Mouse (Mus musculus): Measurements from ENCODE around the gene Ints2. TPM values are rescaled to one million over a fixed set of nuclear protein-coding genes. Genes with fewer than 3 reads are reported as not detected.
"Not testable (repeated sequence)": the region's sequence is repeated elsewhere in the genome, so short reads cannot be mapped to it uniquely, and the experiment has no call there.

Gene Ints2
- polyA plus RNA-seq, 1 experiment from 2014 or later, result 11.7 TPM

DNA sequence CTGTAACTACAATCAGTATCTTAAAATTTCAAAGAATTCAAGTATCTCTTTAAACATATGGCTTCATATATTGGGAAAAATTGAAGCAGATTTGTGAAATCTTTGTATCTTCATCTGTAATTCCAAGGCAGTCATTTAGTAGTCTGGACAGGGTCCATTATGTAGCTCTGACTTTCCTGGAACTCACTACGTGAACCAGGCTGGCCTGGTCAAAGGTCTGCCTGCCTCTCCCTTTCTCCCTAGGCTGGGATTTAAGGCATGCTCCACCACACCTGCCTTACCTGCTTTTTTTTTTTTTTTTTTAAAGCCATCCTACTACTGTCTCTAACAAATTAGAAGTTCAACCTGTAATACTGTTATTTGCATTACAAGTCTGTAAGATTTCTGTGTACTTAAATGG, 45.6 kb downstream of the Ints2 start:
- Histone ChIP-seq H3K4me3 (no peak overlapping the region), H3K4me2 (no peak overlapping the region), H3K36me3 (peaks cover 80% of the 10 kb centered on the region), H3K9ac (no peak overlapping the region), H3K9me3 (no peaks in the 10 kb centered on the region), H3K4me1 (no peaks in the 10 kb centered on the region), H3K27me3 (replicated peaks) (no peaks in the 10 kb centered on the region), H3K27ac (replicated peaks) (no peak overlapping the region)
- ATAC-seq (ENCODE audit: extremely low read depth, insufficient number of reproducible peaks, low FRiP score, low TSS enrichment), result no peak
- 93% methylated on average over 1 of the region's 1 CpGs for WGBS

DNA sequence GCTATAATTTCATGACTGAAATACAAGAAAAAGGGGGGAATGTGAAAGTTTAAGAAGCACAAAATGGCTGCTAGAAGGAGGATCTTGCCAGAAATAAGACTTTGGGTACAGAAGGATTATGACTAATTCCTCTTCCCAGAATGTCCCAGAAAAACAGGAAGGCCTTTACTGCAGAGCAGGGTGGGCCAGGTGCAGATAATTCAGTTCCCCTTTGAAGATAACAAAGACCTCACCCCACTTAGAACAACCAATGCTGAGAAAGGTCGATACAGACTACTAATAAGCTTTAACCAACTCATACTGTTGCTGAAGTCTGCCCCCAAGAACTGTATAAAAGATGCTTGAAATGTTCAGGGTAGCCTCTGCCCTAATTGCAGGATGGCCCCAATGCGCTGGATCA, 48.3 kb downstream of the Ints2 start:
- WGBS, result 93% methylated on average over 2 of the region's 2 CpGs
- Histone ChIP-seq H3K9ac (no peak overlapping the region), H3K27me3 (replicated peaks) (no peaks in the 10 kb centered on the region), H3K4me2 (no peak overlapping the region), H3K4me1 (no peaks in the 10 kb centered on the region), H3K27ac (replicated peaks) (no peak overlapping the region), H3K36me3 (peaks cover 83% of the 10 kb centered on the region), H3K9me3 (no peaks in the 10 kb centered on the region), H3K4me3 (no peak overlapping the region)
- no peak for ATAC-seq (ENCODE audit: extremely low read depth, insufficient number of reproducible peaks, low FRiP score, low TSS enrichment)

DNA sequence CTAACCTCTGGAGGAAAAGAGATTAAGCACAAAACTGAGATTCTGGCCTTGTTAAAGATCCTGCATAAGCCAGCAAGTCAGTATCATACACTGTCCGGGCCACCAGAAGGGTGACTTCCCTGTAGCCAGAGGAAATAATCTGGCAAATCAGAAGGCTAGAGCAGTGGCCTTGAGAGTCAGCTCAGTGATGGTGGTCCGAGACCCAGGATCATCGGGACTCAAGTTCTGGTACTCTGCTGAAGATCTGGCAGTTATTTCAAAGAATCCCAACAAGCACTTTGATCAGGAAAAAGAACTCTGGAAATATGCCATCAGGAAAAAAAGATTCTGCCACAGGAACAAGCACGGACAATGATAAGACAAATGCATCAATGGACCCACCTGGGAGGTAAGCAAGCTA, 51.5 kb downstream of the Ints2 start:
- WGBS, result 93% methylated on average over 4 of the region's 4 CpGs
- H3K9me3 ChIP-seq, result no peaks in the 10 kb centered on the region
- H3K36me3 ChIP-seq, result peaks cover 75% of the 10 kb centered on the region
- H3K4me1 ChIP-seq, result peaks cover 10% of the 10 kb centered on the region
- H3K4me3 ChIP-seq, result no peak overlapping the region
- no peaks in the 10 kb centered on the region for H3K27me3 ChIP-seq (replicated peaks)
- H3K4me2 ChIP-seq, result no peak overlapping the region
- no peak for ATAC-seq (ENCODE audit: extremely low read depth, insufficient number of reproducible peaks, low FRiP score, low TSS enrichment)
- H3K9ac ChIP-seq, result no peak overlapping the region
- H3K27ac ChIP-seq (replicated peaks), result no peak overlapping the region

DNA sequence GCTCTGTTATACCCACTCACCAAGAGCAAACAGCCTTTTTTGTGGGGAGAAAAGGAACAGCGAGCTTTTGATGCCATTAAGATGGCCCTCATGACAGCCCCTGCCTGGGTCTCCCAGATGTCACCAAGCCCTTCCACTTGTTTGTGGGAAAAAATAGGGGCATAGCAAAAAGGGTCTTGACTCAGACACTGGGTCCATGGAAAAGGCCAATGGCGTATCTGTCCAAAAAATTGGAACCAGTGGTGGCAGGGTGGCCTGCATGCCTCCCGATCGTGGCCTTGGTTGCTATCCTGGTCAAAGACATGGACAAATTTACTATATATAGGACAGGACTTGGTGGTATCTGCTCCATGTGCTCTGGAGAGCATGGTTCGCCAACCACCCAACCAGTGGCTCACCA, 52.3 kb downstream of the Ints2 start:
- H3K36me3 ChIP-seq, result peaks cover 72% of the 10 kb centered on the region

DNA sequence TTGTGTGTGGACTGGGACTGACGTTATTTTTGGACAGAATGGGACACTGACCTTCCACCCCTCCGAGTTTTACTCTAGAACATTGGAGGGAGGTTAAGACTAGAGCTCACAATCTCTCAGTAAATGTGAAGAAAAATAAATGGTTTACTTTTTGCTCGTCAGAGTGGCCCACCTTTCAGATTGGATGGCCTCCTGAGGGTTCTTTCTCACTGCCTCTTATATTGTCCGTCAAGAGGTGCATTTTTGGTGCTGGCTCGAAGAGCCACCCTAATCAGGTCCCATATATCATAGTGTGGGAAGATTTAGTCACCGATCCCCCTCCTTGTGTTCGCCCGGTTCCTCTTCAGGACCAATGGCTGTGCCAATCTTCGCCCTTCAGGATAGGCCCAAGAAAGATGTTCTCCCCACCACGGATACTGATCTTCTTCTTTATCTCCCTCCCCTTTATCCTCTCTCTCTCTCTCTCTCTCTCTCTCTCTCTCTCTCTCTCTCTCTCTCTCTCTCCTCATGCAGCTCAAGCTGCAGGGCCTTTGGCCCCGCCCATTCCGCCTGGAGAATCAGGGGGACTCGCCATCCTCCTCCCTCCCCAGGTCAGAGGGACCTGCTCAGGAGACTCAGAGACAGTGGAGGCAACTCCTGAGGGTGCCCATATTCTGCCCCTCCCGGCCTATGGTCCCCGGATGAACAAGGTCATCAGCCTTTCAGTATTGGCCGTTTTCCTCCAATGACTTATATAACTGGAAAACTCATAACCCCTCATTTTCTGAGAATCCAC, 55.3 kb downstream of the Ints2 start:
- peak overlapping the region; percentile 93 for H3K9ac ChIP-seq
- ATAC-seq (ENCODE audit: extremely low read depth, insufficient number of reproducible peaks, low FRiP score, low TSS enrichment), result no peak
- WGBS, result 35% methylated on average over 16 of the region's 16 CpGs
- peak overlapping the region; percentile 88 for H3K27ac ChIP-seq (replicated peaks)
- no peaks in the 10 kb centered on the region for H3K27me3 ChIP-seq (replicated peaks)
- peak overlapping the region; percentile 94 for H3K4me3 ChIP-seq
- no peaks in the 10 kb centered on the region for H3K9me3 ChIP-seq
- H3K4me1 ChIP-seq, result peaks cover 20% of the 10 kb centered on the region
- peak overlapping the region; percentile 79 for H3K4me2 ChIP-seq
- peaks cover 57% of the 10 kb centered on the region for H3K36me3 ChIP-seq

More for the DNA sequence above, 52.3 kb downstream of the Ints2 start:
- ATAC-seq (ENCODE audit: extremely low read depth, insufficient number of reproducible peaks, low FRiP score, low TSS enrichment), result no peak
- Histone ChIP-seq H3K27ac (replicated peaks) (no peak overlapping the region), H3K9ac (no peak overlapping the region), H3K4me3 (no peak overlapping the region), H3K27me3 (replicated peaks) (no peaks in the 10 kb centered on the region), H3K4me1 (peaks cover 15% of the 10 kb centered on the region), H3K9me3 (no peaks in the 10 kb centered on the region), H3K4me2 (no peak overlapping the region)
- WGBS, result 95% methylated on average over 5 of the region's 5 CpGs

DNA sequence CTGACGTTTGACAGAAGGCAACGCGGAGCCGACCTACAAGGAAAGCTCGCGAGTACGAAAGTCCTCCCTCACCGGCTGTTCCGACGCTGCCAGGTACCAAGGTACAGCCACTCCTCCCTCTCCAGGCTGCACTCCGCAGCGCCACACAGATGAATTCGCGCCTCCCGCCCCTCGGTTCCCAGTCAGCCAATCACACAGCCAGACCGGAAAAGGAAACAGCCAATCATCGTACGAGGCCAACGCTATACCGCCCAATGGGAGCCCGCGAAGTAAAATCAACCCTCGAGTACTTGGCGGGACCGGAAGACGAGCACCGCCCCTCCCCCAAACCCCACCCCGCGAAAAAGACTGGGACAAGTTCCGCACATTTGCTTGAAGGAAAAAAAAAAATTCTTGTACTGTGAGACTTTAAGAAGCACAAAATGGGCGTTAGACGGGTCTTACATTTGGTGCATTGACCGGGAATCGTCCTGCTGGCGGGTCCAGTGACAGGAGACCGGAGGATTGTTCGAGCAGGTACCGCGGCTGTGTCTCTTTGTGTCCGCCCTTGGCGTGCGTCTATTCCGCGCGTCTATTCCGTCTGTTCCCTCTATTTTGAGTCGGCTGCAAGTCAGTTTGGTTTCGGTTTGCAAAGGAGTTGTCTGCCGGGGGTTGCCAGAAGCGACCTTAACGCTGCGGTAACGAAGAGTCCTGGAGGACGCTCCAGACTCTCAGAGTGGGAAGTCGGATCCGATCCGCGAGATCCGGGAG, 56.2 kb downstream of the Ints2 start, which contains the start of gene Brip1:
Gene Brip1 (minus strand): TSS at position 157 of the 750 bp plus-strand sequence.
- H3K4me3 ChIP-seq, result peak within 1 kb of the TSS; percentile 94
- H3K36me3 ChIP-seq, result peaks cover 53% of the 10 kb centered on the region
- H3K4me2 ChIP-seq, result peak within 1 kb of the TSS; percentile 79
- peaks cover 20% of the 10 kb centered on the region for H3K4me1 ChIP-seq
- WGBS, result under 1% methylated on average over 60 of the region's 60 CpGs
- peak within 1 kb of the TSS; percentile 93 for H3K9ac ChIP-seq
- peak within 1 kb of the TSS; percentile 88 for H3K27ac ChIP-seq (replicated peaks)
- no peaks in the 10 kb centered on the region for H3K27me3 ChIP-seq (replicated peaks)
- no peaks in the 10 kb centered on the region for H3K9me3 ChIP-seq
- peak; percentile 93 for ATAC-seq (ENCODE audit: extremely low read depth, insufficient number of reproducible peaks, low FRiP score, low TSS enrichment)

DNA sequence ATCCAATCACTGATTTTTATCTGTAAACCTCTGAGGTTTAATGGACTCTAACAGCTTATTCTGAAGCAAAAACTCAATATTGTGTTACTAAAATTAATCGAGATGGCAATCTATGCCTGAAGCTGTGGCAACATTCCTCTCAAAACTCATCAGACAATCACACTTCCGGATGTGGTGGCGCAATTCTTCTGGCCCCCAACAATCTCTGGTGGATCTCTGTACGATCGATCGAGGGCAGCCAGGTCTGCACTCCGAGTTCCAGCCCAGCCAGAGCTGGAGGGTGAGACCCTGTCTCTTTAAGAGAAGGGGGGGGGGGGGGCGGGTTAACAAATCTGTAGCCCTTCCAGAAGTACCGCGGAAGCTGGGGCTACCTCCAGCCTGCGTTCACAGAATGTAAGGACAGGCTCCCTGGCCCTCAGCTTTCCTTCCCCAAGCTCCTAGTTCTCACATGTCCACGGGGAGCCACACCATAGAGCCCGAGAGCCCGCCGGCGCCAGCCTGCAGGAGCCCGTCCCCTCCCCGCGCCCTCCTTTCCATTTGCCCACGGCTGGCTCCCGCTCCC, 56.8 kb downstream of the Ints2 start:
- under 1% methylated on average over 21 of the region's 21 CpGs for WGBS
- Histone ChIP-seq H3K4me1 (peaks cover 20% of the 10 kb centered on the region), H3K4me3 (peak overlapping the region; percentile 94), H3K9ac (peak overlapping the region; percentile 84), H3K4me2 (peak overlapping the region; percentile 79), H3K36me3 (peaks cover 46% of the 10 kb centered on the region), H3K27me3 (replicated peaks) (no peaks in the 10 kb centered on the region), H3K27ac (replicated peaks) (peak overlapping the region; percentile 85), H3K9me3 (no peaks in the 10 kb centered on the region)
- ATAC-seq (ENCODE audit: extremely low read depth, insufficient number of reproducible peaks, low FRiP score, low TSS enrichment), result peak; percentile 38; the same call in 1 of the 2 replicates

DNA sequence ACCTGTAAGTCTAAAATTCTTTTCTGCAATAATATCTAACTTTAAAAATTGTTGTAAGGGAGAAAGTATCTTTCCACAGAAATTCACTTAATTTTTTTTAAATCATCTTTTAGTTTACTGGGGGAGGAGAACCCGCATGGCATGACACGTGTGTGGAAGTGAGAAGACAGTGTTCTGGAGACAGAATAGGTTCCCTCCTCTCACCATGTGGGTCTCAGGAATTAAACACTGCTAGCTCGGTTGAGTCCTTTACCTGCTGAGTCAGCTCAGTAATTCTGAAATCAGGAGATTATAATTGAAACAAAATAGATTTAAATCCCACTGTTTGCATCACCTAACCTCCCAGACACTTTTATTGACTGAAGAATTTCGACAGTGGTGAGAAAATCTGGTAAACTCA, 57.6 kb downstream of the Ints2 start:
- 53% methylated on average over 4 of the region's 4 CpGs for WGBS
- no peaks in the 10 kb centered on the region for H3K27me3 ChIP-seq (replicated peaks)
- H3K27ac ChIP-seq (replicated peaks), result no peak overlapping the region
- H3K9ac ChIP-seq, result peak overlapping the region; percentile 84
- peak overlapping the region; percentile 79 for H3K4me2 ChIP-seq
- peak overlapping the region; percentile 94 for H3K4me3 ChIP-seq
- peaks cover 20% of the 10 kb centered on the region for H3K4me1 ChIP-seq
- ATAC-seq (ENCODE audit: extremely low read depth, insufficient number of reproducible peaks, low FRiP score, low TSS enrichment), result no peak
- H3K36me3 ChIP-seq, result peaks cover 45% of the 10 kb centered on the region
- H3K9me3 ChIP-seq, result no peaks in the 10 kb centered on the region

DNA sequence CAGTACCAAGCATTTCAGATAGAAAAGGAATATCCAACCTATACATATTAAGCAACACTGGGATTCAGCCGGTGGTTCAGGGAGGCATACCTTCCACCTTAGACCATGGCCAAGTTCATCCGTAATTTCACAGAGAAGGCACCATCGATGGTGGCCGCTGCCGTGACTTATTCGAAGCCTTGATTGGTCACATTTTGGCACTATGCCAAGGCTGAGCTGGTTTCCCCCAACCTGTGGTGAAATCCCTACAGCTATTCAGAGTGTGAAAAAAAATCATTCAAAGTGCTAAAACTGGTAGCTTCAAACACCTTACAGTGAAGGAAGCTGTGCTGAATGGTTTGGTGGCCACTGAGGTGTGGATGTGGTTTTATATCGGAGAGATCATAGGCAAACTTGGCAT, 72.2 kb downstream of the Ints2 start:
- not testable (repeated sequence) for H3K9ac ChIP-seq; H3K4me2 ChIP-seq; H3K27ac ChIP-seq (replicated peaks); ATAC-seq (ENCODE audit: extremely low read depth, insufficient number of reproducible peaks, low FRiP score, low TSS enrichment); H3K9me3 ChIP-seq; H3K27me3 ChIP-seq (replicated peaks); H3K36me3 ChIP-seq; H3K4me1 ChIP-seq; H3K4me3 ChIP-seq
- 84% methylated on average over 7 of the region's 7 CpGs for WGBS

DNA sequence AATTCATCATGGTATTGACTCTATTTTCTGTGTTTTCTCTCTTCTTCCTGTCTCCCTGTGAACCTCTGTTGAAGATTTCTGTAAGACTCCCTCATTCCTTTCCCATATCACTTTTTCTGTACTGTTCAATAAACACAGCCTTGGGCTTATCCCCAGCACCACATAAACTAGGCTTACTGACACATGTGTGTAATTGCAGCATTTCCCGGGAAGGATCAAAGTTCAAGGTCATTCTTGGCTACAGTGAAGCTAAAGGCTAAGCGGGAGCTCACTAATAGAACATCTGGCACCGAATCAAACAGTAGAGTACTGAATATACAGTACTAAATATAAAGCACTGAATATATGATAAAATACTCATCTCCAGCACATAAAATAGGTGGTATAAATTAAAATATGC, 81.5 kb downstream of the Ints2 start:
- H3K4me2 ChIP-seq, result no peak overlapping the region
- ATAC-seq (ENCODE audit: extremely low read depth, insufficient number of reproducible peaks, low FRiP score, low TSS enrichment), result no peak
- no peak overlapping the region for H3K4me3 ChIP-seq
- no peaks in the 10 kb centered on the region for H3K9me3 ChIP-seq
- H3K27me3 ChIP-seq (replicated peaks), result no peaks in the 10 kb centered on the region
- H3K4me1 ChIP-seq, result peaks cover under 1% of the 10 kb centered on the region; the same call in 1 of the 2 replicates
- no peak overlapping the region for H3K27ac ChIP-seq (replicated peaks)
- 76% methylated on average over 3 of the region's 3 CpGs for WGBS
- no peak overlapping the region for H3K9ac ChIP-seq
- H3K36me3 ChIP-seq, result no peaks in the 10 kb centered on the region

DNA sequence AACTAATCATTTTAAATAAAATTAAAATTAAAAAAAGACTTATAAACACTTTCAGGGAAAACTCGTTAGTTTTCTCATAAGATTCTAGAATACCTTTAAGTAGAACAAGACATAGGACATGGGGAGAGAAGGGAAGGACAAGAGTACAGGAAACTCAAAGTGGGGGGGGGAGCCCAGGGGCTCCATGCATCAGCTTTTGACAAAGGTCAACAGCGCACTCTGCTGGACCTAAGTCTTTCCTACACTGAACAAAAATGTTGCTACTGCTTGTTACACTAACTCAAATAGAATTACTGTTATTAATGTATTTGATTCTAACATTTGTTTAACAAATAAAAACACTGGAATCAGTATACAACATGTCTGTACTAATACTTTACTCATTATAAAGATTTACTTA, 83.2 kb downstream of the Ints2 start:
- no peaks in the 10 kb centered on the region for H3K9me3 ChIP-seq
- H3K4me3 ChIP-seq, result no peak overlapping the region
- H3K27ac ChIP-seq (replicated peaks), result no peak overlapping the region
- H3K27me3 ChIP-seq (replicated peaks), result no peaks in the 10 kb centered on the region
- ATAC-seq (ENCODE audit: extremely low read depth, insufficient number of reproducible peaks, low FRiP score, low TSS enrichment), result no peak
- peaks cover 3% of the 10 kb centered on the region for H3K4me1 ChIP-seq
- no peak overlapping the region for H3K9ac ChIP-seq
- no peaks in the 10 kb centered on the region for H3K36me3 ChIP-seq
- 45% methylated on average over 2 of the region's 2 CpGs for WGBS
- H3K4me2 ChIP-seq, result no peak overlapping the region
